ENCODE assay signal across 11 mouse cellular contexts in the genomic region with DNA sequence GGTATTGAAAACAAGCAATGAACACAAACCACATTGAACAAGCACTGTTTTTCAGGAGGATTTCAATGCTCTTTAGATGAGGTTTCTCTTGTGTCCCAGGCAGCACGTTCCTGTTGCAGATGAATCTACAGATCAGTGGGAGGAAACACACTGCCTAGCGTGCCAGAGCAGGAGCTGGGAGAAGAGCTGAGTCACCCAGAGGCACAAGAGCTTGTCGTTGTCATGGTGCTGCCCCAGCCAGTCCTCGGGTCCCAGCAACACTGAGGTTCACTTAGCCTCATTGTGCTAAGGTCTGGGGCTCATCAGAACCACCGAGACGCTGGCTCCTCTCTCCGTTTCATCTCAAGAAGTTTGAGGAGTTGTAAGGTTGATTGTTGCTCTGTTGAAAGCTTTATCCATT.
DNase-seq lines count a peak whose midpoint lies in the region; ATAC-seq lines count a peak whose summit lies in the region.
"Had no signal": no experiment of that assay in that cellular context is flagged by ENCODE, and none has a peak within 500 bp of the region (broad histone marks: within the 10 kb centered on the region; RNA-seq: fewer than 3 reads in every experiment).

No protein-coding gene starts in this region.

- peak; percentile 46 to 72 for DNase-seq in frontal cortex, adult 2 months (ENCODE audit: extremely low spot score in 1 of 2, low spot score in 1 of 2)
- DNase-seq in frontal cortex, postnatal 25 days (ENCODE audit: low spot score in 2 of 2) = no peak
- peak; percentile 86 for DNase-seq in midbrain, embryonic 11.5 days (ENCODE audit: low spot score, missing footprints)
- peak; percentile 15 for DNase-seq in embryo, embryonic 9.5 days (ENCODE audit: extremely low spot score)
- peak; percentile 37 for DNase-seq in right cerebral cortex, postnatal 25 days
- no peak for DNase-seq in thymus, postnatal 36 days
- DNase-seq in heart, adult 8-10 months (ENCODE audit: low spot score) = no peak
- DNase-seq: heart, postnatal 14 days; lung, postnatal 10 days had no signal

- no peak overlapping the region for H3K27ac ChIP-seq in midbrain, embryonic 11.5 days (ENCODE audit: low read depth, low read length)
- H3K27ac ChIP-seq in midbrain, embryonic 15.5 days = no peak overlapping the region
- H3K27ac ChIP-seq: neural tube, embryonic 13.5 days had no signal

- ATAC-seq in midbrain, embryonic 11.5 days (ENCODE audit: low FRiP score) = peak; percentile 59
- ATAC-seq in midbrain, embryonic 15.5 days (replicated peaks) = no peak

- no peaks in the 10 kb centered on the region for H3K27me3 ChIP-seq in midbrain, embryonic 11.5 days (ENCODE audit: control insufficient read depth, insufficient read depth, low read length)
- no peaks in the 10 kb centered on the region for H3K27me3 ChIP-seq in midbrain, embryonic 15.5 days (replicated peaks)
- H3K27me3 ChIP-seq: neural tube, embryonic 13.5 days had no signal

- no peak overlapping the region for H3K4me3 ChIP-seq in midbrain, embryonic 11.5 days (ENCODE audit: low read depth, low read length)
- no peak overlapping the region for H3K4me3 ChIP-seq in midbrain, embryonic 15.5 days
- H3K4me3 ChIP-seq: neural tube, embryonic 13.5 days had no signal

- H3K4me2 ChIP-seq in midbrain, embryonic 11.5 days = no peak overlapping the region
- H3K4me2 ChIP-seq in midbrain, embryonic 15.5 days = no peak overlapping the region
- H3K4me2 ChIP-seq: neural tube, embryonic 13.5 days had no signal

- peaks cover 5% of the 10 kb centered on the region; the same call in 1 of the 2 replicates for H3K4me1 ChIP-seq in midbrain, embryonic 11.5 days (ENCODE audit: control insufficient read depth, insufficient read depth, low read length)
- H3K4me1 ChIP-seq in midbrain, embryonic 15.5 days = peaks cover 10% of the 10 kb centered on the region

- H3K9ac ChIP-seq in midbrain, embryonic 11.5 days (ENCODE audit: low read length) = no peak overlapping the region
- no peak overlapping the region for H3K9ac ChIP-seq in midbrain, embryonic 15.5 days
- H3K9ac ChIP-seq: neural tube, embryonic 13.5 days had no signal

- no peaks in the 10 kb centered on the region for H3K36me3 ChIP-seq in midbrain, embryonic 11.5 days (ENCODE audit: control insufficient read depth, insufficient read depth, low read length)
- no peaks in the 10 kb centered on the region for H3K36me3 ChIP-seq in midbrain, embryonic 15.5 days (replicated peaks)
- H3K36me3 ChIP-seq: neural tube, embryonic 13.5 days had no signal

- no peaks in the 10 kb centered on the region for H3K9me3 ChIP-seq in midbrain, embryonic 11.5 days (ENCODE audit: control insufficient read depth, low read length)
- H3K9me3 ChIP-seq in midbrain, embryonic 15.5 days = no peaks in the 10 kb centered on the region
- H3K9me3 ChIP-seq: neural tube, embryonic 13.5 days had no signal

- WGBS in midbrain, embryonic 11.5 days = 15% methylated on average over 7 of the region's 7 CpGs
- WGBS in midbrain, embryonic 15.5 days = 16% methylated on average over 7 of the region's 7 CpGs

Comparison
In these comparisons a context has a peak if more than half of its experiments do, and no peak if none do; other contexts are left out.
1. DNase-seq: peak in frontal cortex, adult 2 months (2 of 2), midbrain, embryonic 11.5 days (single experiment), embryo, embryonic 9.5 days (single experiment) and right cerebral cortex, postnatal 25 days (single experiment); none in frontal cortex, postnatal 25 days (0 of 2), thymus, postnatal 36 days (0 of 2) and heart, adult 8-10 months (single experiment).